In the genomic region with DNA sequence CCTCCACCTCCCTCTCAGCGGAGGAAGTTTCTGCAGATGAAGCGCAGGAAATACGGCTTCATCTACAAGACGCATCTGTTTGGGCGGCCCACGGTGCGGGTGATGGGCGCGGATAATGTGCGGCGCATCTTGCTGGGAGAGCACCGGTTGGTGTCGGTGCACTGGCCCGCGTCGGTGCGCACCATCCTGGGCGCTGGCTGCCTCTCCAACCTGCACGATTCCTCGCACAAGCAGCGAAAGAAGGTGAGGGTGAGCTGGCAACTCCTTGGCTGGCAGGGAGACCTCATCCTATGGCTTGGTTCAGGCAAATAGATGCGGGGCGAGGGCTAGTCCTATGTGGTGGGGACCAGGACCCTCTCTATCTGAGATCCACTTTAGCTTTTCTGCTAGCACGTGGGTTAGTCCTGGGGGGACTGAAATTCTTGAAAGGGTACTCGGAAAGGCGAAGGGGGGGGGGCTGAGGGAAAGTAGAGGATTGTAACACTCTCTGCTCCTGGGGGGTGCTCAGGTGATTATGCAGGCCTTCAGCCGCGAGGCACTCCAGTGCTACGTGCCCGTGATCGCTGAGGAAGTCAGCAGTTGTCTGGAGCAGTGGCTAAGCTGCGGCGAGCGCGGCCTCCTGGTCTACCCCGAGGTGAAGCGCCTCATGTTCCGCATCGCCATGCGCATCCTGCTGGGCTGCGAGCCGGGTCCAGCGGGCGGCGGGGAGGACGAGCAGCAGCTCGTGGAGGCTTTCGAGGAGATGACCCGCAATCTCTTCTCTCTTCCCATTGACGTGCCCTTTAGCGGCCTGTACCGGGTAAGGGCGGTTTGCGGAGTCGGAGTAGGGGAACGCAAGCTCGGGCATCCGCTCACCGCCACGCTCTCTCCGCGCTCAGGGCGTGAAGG, we compare ENCODE assay signal across 9 mouse cellular contexts. TPM values are rescaled to one million over a fixed set of nuclear protein-coding genes. Genes with fewer than 3 reads are reported as not detected.
DNase-seq lines count a peak whose midpoint lies in the region; ATAC-seq and TF ChIP-seq lines count a peak whose summit lies in the region.
"Had no signal": no experiment of that assay in that cellular context is flagged by ENCODE, and none has a peak within 500 bp of the region (broad histone marks: within the 10 kb centered on the region; RNA-seq: fewer than 3 reads in every experiment).

No protein-coding gene starts in this region.

- no peaks in the 10 kb centered on the region for H3K9me3 ChIP-seq in forebrain, embryonic 10.5 days
- H3K9me3 ChIP-seq in limb, embryonic 15.5 days: no peaks in the 10 kb centered on the region

- no peak overlapping the region for H3K27ac ChIP-seq in left cerebral cortex, adult 2 months
- H3K27ac ChIP-seq in forebrain, embryonic 10.5 days: no peak overlapping the region; the same call in 1 of the 2 replicates
- H3K27ac ChIP-seq in limb, embryonic 15.5 days: no peak overlapping the region

- peak in 1 of 2 experiments; percentile 13 for DNase-seq in left cerebral cortex, adult 2 months (ENCODE audit: extremely low spot score in 1 of 2, low spot score in 2 of 2)
- no peak for DNase-seq in left cerebral cortex, postnatal 25 days (ENCODE audit: low spot score in 2 of 2)
- DNase-seq in forebrain, embryonic 10.5 days (ENCODE audit: extremely low spot score, low spot score): peak; percentile 35
- peak; percentile 49 for DNase-seq in retina, embryonic 14.5 days (ENCODE audit: low spot score)
- no peak for DNase-seq in urinary bladder, postnatal 25 days (ENCODE audit: low spot score)
- no peak for DNase-seq in thymus, postnatal 25 days
- DNase-seq in left cerebral cortex, postnatal 36 days (ENCODE audit: low spot score in 2 of 2): no peak
- DNase-seq: thymus, postnatal 36 days had no signal

- H3K36me3 ChIP-seq in forebrain, embryonic 10.5 days (replicated peaks): no peaks in the 10 kb centered on the region
- no peaks in the 10 kb centered on the region for H3K36me3 ChIP-seq in limb, embryonic 15.5 days

- ATAC-seq in limb, embryonic 15.5 days (ENCODE audit: insufficient number of reproducible peaks, low FRiP score, low TSS enrichment, low read depth): no peak

- intact Hi-C loops in left cerebral cortex, adult 2 months (cut with DNase I): no loop called here
- intact Hi-C loops in left cerebral cortex, postnatal 25 days (cut with DNase I): no loop called here
- intact Hi-C loops in left cerebral cortex, postnatal 36 days (cut with DNase I): no loop called here

- H3K4me2 ChIP-seq in limb, embryonic 15.5 days: peak overlapping the region; percentile 69

- peak overlapping the region; percentile 40 for H3K4me3 ChIP-seq in left cerebral cortex, adult 2 months
- H3K4me3 ChIP-seq in forebrain, embryonic 10.5 days: peak overlapping the region; percentile 47
- peak overlapping the region; percentile 38 for H3K4me3 ChIP-seq in limb, embryonic 15.5 days

- peaks cover 43% of the 10 kb centered on the region for H3K4me1 ChIP-seq in forebrain, embryonic 10.5 days
- H3K4me1 ChIP-seq in limb, embryonic 15.5 days: peaks cover 35% of the 10 kb centered on the region

- TF ChIP-seq CTCF in left cerebral cortex, adult 2 months (IDR thresholded peaks at IDR 0.05): no peak

- WGBS in forebrain, embryonic 10.5 days: under 1% methylated on average over 63 of the region's 63 CpGs
- WGBS in limb, embryonic 15.5 days: under 1% methylated on average over 63 of the region's 63 CpGs

- peaks cover 100% of the 10 kb centered on the region for H3K27me3 ChIP-seq in forebrain, embryonic 10.5 days (ENCODE audit: poor library complexity, severe bottlenecking)
- H3K27me3 ChIP-seq in limb, embryonic 15.5 days: peaks cover 98% of the 10 kb centered on the region

- H3K9ac ChIP-seq in limb, embryonic 15.5 days: no peak overlapping the region

RNA-seq across cellular contexts. Expression of a gene that starts 0.9 kb away (rescaled TPM):
- under 1 TPM; 0.26 to 0.38 TPM for total RNA-seq in left cerebral cortex, adult 2 months (2021)
- under 1 TPM in 1 of 2 experiments, not detected in 1; 0.25 TPM for total RNA-seq in left cerebral cortex, postnatal 25 days (2021)
- 8.3 and 9.8 TPM in 2 replicates for polyA plus RNA-seq in forebrain, embryonic 10.5 days (2016; fragmentation: Nextera tagmentation; extraction: Ambion mirVana)
- 1.7 and 1.8 TPM in 2 replicates for polyA plus RNA-seq in limb, embryonic 15.5 days (2015; fragmentation: Nextera tagmentation; extraction: Ambion mirVana)
- not detected for total RNA-seq in left cerebral cortex, postnatal 36 days (2021)

RNA-seq across cellular contexts. Expression of a gene that starts 13.1 kb away (rescaled TPM):
- under 1 TPM in 1 of 2 experiments, not detected in 1; 0.38 TPM for total RNA-seq in left cerebral cortex, adult 2 months (2021)
- total RNA-seq in left cerebral cortex, postnatal 25 days (2021): under 1 TPM in 1 of 2 experiments, not detected in 1; 0.21 TPM
- 0.20 and 0.31 TPM in 2 replicates for polyA plus RNA-seq in forebrain, embryonic 10.5 days (2016; fragmentation: Nextera tagmentation; extraction: Ambion mirVana)
- polyA plus RNA-seq in limb, embryonic 15.5 days (2015; fragmentation: Nextera tagmentation; extraction: Ambion mirVana): not detected in 2 replicates
- total RNA-seq in left cerebral cortex, postnatal 36 days (2021): not detected

Comparison
In these comparisons a context has a peak if more than half of its experiments do, and no peak if none do; other contexts are left out.
1. DNase-seq: peak in forebrain, embryonic 10.5 days (single experiment) and retina, embryonic 14.5 days (single experiment); none in left cerebral cortex, postnatal 25 days (0 of 2), urinary bladder, postnatal 25 days (single experiment), thymus, postnatal 25 days (single experiment) and left cerebral cortex, postnatal 36 days (0 of 2).
2. Peak in every context shown above with its lines, with median percentiles within 50 percentile points of each other: H3K4me3 ChIP-seq.